Mouse (Mus musculus) monocyte, adult 5-6 weeks (primary cell): ENCODE measurements around the gene Mxd4. TPM values are rescaled to one million over a fixed set of nuclear protein-coding genes. Genes with fewer than 3 reads are reported as not detected.
A peak's percentile ranks its signal among the peaks of the same experiment; 100 is the strongest.

Experiments
- ATAC-seq: fragments of 153-309, 156-312 bp; replicated peaks from 2 replicates; pipeline ENCODE4 v1.8.0; 2017; ENCODE audit warnings: mild to moderate bottlenecking; ENCODE audit not compliant: low TSS enrichment, insufficient number of reproducible peaks, severe bottlenecking, poor library complexity, low FRiP score
- total RNA-seq: library from RNA; stranded (forward); fragments of 200-1000, 200-491, 200-594 nt; gene quantifications from 3 replicates; pipeline ENCODE4 v1.2.3, GENCODE M21; 2017

Mxd4 gene
- total RNA-seq, 1 experiment from 2014 or later, result 43.8 TPM

DNA sequence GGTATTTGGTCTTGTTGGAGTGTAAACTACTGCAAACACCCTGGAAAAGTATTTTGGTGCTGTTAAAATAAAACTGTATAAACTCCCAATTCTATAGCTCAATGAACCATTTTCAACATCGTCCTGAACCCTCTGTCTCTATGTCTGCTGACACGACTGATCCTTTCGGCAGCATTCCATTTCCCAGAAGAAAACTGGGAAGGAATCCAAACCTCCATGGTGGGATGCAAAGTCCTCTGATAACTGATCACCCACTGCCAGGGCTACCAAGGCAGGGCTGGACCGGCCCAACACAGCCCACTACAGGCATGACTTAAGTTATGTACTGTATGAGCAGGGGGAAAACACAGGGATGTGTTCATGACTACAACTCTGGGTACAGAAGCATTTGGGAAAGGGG lies 14.5 kb upstream of the Mxd4 start:
- ATAC-seq, result no peak

DNA sequence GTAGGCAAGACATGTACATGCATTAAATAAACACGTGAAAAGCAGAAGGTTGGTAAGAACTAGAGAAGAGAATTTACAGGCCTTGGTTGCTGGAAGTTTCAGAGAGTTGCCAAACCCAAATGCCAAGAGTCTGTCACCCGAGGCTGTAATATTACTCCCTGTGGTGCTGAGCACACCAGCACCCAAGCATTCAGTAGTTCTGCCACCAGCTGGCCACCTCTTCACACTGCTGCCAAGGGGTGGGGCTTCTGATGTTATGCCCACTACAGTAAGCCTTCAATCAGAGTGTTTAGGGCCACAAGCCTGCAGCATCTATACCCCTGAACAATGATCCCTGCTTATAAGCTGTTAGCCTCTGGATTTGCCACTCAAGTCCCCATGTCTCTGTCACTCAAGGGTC lies 13.9 kb upstream of the Mxd4 start:
- no peak for ATAC-seq

DNA sequence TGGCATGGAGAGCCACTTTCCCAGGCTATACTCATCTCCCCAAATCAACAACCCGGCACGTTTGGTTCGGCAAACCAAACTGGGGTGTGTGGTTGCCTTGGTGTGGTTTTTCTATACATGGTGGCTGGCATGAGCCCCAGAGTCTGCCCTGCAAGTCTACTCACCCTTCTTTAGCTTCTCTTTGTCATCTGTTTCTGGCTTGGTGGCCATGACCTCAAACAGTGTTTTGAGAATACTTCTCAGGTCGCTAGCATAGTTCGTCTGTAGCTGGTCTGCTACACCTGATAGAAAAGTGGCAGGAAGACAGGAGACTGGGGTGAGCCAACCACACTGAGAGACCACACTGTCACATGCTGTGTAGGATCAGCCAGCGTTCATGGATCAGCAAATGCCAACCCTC lies 11.1 kb upstream of the Mxd4 start:
- no peak for ATAC-seq

DNA sequence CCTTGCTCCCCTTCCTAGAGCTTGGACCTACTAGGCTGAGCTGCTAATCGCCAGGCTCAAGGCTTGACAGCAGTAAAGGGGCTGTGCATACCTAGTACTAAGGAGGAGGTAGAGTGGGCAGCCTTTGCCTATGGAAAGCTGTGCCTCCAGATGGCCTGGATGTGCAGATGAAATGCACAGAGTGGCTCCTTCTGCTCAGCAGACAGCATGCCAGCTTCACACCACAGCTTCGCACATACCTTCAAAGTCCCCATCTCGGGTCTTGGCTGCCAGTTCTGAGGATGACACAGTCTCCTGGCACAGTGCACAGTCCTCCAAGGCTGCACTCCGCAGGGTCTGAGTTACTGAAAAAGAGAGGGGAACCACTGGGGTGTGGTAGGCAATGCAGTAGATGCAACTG lies 9.7 kb upstream of the Mxd4 start:
- no peak for ATAC-seq

DNA sequence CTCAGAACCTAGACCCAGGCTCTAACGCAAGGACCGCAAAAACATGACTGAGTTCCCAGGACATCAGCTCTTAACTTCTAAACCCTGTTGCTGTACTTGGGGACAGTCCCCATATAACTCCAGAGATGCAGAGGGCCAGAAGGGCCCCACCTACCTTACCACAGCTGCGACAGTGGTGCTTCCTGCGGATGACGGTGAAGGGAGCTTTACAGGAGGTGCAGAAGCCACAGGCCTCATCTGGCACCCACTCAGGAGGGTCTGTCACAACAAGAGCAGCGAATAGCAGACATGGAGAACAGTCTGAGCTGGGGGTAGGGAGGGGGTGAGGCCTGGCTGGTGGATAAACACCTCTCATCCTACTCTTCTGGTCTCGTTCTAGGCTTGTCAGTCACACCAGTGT lies 8.9 kb upstream of the Mxd4 start:
- ATAC-seq, result peak; percentile 65

DNA sequence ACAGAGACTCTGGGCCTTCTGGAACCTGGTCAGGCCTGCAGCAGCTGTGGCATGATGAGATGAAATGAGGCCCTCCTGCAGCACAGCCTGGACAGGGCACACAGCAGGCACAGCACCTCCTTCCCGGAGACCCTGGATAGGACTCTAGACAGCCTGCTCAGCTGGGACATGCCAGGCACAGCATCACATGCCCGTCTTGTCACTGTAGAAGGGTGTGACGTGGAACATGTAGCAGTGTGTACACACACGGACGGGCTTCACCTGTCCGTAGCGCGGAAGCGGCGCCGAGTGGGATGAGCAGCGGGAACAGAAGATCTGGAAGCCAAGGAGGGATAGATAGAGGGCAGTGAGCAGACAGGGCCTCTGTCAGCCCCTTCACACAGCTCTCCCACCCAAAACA lies 8.3 kb upstream of the Mxd4 start:
- ATAC-seq, result no peak

DNA sequence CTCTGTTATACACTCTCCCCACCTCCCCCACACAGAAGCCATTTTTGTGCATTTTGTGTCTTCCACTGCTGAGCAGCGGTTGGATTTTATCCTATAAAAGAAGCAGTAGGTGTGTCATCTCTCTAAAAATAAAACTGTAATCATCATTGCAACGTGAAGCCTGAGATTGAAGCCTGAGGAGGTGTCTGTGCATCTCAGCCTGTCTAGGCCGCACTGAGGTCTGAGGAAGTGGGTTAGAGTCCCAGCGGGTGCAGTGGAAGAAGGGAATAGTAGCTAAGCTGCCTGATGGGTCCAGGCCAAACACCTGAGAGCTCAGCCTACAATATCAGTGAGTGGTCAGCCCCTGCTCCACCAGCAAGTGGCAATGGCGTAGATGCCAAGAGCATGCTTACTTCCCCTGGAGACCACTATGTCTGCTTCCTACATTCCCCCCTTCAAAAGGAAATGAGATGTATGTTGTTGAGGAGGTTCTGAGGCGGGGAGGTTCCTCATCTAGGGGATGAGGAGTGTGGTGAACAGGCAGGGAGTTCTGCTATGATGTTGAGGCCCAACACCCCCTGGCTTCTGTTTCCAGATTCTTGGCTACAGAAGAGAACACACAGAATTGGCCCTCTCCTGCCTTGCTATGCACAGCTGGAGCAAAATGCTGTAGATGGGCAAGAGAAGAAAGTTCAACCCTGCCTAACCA lies 7.6 kb upstream of the Mxd4 start:
- ATAC-seq, result no peak

DNA sequence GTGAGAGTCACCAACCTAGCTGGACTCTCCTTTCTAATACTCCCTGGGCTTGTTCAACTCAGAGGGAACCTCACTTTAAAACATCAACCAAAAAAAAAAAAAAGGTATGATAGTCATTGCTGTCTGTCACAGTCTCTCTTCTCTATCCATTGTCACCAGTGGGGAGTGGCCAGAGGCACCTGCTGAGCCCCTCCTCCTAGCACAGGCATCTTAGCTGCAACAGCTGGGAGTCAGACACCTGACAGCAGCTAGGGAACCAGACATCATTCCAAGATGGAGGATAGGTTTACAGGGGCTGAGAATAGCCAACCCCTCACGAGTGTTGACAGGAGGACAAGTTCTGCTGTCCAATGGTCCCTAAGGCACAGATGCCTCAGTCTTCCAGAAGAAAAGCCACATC lies 6.9 kb upstream of the Mxd4 start:
- no peak for ATAC-seq

DNA sequence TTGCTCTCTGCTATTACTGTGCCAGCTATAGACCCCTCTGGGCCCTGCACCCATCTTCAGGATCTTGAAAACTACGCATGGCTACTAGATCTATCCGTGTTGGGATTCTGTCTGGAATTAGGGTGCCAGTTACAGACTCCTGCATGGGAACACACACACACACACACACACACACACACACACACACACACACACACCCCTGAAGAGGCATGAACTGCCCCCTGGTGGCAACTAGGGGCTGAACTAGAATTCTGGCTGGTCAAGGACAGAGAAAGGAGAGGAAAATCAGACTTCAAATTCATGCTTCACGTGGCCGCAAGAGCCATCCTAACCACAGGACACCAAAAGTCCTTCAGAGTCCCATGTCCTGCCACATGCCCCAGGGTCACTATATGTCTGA lies 4.3 kb upstream of the Mxd4 start:
- no peak for ATAC-seq

DNA sequence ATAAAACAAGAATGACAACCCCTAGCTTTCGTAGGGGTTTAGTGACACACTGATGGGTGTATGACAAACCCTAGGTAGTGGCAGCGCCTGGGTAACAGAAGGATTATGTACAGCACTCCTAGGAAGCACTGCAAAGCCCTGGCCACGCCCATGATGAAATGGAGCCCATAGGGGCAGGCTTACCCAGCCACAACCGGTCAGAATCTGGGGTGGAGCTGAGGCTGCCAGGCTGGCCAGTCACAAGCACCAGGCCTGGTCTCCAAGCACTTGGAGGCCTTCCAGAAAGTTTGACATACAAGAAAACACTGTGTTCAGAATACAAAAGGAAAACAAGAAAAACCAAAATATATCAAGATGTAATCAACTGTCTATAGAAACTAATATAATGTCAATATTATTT lies 3.5 kb upstream of the Mxd4 start:
- ATAC-seq, result no peak

DNA sequence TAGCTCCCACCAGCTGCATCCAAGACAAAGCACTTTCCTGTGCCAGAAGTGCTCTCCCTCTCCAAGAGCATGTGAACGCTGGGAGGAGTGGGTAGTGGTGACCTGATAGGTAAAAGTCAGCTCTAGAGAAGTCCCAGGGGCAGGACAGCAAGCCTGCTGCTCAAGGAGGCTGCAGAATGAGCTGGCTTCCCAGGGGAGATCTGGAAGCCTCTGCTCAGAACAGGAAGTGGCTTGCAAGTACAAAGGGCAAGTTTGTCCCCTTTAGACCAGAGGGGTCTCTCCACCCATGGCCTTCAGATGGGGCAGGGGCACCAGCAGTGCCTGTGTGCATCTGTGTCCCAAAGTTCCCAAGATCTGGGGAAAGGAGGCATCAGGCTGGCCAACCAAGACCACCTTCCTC lies 2.0 kb upstream of the Mxd4 start:
- no peak for ATAC-seq

DNA sequence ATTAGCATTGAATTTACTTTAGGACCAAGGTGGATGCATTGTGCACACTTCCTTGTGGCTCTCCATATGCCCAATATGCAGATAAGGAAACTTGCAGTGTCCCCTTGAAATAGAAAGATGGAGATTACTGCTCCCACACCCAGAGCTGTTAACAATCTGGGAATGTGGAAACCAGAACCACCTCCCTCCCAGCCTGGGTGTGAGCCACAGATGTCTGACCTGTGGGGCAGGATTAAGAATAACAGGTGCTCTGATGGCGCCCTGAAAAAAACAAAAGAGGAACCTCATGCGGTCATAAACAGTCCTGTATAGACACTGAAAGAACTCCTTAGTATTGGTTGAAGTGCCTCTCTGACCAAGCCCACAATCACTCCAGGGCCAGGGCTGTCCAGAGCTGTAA lies 1.3 kb upstream of the Mxd4 start:
- ATAC-seq, result no peak

DNA sequence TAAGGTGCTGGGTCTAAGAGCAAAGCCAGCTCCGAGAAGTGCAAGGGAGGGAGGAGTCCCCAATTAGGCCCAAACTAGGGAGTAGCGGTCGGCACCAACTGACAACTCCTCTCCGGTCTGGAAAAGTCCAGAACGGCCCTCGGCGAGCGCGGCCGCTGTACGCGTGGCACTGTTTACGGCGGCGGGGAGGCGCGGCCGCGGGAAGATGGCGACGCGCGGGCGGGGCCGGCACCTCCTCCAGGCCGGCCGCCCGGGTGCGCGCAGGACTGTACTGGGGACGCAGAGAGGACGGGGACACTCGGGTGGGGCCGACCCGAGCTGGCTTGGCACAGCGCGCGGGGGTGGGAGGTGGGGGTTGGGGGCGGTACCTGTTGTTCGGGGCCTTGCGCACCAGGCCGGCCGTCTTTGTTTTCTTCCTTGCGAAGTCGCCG lies 544 bp downstream of the Mxd4 start:
- ATAC-seq, result no peak

DNA sequence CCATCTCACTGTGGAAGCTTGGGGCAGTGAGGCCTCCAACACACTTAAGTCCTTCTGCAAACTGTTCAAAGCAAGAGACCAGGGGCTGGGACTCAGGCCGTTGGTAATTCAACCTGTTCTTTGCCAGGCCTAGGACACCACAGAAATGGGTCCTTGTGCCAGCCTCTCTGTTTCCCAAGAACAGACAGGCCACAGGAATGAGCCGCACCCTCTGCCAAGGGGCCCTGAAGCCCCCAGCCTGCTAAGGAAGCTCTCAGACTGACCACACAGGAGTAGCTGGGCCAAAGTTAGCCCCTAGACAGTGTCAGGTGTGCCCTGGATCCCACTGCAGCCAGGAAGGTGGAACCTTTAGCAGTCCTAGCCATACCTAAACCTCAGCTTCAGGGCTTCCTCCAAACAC lies 1.1 kb downstream of the Mxd4 start:
- ATAC-seq, result no peak

DNA sequence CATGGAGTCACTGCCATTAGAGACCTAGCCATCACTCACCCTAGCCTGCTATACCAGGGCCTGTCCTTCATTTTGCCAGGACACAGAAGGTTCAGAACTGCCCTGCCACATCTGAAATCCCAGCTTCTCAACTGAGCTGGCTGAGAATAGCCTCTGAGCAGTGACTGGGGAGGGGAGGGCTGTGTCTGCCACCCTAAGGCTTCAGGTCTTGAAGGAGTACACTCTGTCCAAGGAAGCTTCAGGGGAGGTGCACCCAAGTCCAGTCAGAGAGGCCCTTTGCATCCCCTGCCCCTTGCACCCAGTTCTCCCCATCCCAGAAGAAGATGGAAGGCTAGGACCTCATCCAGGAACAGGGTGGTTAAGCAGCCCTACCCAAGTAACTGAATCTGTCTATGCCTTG lies 1.7 kb downstream of the Mxd4 start:
- no peak for ATAC-seq

DNA sequence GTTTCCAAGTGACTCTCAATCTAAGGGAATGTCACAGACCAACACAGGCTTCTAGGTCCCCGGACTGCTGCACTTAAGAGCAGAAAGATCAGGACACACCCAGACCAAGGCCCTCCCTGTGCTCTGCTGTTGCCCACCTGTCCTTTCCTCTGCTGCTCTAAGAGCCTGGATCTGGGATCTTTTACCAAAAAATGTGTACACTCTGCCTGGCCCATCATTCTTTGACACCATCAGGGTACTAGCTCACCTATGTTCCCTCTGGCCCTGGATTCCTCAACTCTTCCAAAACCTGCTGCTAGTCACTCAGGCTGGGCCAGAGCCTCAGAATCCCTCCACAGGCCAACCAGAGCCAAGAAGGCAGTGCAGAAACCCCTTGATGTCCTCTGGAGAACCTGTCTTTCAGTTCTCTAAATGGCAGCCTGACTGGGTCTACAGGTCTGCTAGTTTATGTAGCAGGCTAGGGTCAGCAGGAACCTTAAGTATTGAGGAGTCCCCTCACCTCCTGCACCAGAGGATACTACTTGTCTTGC lies 2.4 kb downstream of the Mxd4 start:
- ATAC-seq, result no peak

DNA sequence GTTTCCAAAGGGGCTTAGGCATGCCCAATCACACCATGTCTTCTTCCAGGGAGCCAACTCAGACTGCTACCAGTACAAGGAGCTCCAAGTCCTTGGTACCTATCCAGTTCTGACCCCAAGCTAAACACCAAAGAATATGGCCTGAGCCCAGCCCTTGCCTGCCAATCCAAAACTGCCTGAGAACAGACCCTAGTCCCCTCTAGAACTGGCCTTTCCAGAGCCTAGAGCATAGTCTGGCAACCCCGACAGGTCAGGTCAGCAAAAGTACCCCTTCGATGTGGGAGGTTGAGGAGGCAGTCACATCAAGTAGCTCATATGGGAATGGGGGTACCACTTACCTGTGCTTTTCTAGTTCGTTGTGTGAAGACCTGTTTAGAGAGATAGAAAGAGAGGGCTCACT lies 3.5 kb downstream of the Mxd4 start:
- no peak for ATAC-seq

DNA sequence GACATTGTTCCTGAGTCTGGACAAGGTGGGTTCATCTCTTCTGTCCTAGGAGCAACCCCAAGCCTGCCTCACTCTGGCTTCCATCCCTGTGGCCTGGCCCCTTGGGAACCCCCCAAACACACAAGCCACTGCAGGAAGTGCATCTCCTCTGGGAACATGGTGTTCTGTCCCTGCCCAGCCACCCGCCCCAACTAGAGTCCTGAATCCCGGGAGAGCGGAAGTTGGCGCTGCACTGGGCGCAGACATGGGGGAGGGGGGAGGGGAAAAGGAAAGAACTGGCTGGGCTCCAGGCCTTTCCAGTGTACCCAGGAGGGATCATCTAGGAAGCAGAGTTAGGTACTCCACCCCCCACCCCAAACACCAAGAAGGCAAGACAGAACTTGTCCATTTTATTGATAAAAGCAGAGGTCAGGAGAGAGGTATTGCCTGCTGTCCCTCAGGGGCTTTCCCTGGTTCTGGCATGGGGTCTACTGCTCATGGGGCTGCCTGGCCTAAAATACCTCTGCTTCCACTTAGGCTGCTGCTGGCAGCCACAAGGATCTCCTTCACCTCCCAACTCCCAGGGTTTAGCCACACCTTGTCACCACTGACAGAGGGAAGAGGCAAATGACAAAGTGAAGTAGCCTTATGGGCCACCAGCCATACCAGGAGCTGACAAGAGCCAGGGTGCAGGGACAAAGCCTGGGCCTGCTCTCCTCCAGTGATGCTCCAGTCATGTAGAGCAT lies 4.2 kb downstream of the Mxd4 start:
- no peak for ATAC-seq

DNA sequence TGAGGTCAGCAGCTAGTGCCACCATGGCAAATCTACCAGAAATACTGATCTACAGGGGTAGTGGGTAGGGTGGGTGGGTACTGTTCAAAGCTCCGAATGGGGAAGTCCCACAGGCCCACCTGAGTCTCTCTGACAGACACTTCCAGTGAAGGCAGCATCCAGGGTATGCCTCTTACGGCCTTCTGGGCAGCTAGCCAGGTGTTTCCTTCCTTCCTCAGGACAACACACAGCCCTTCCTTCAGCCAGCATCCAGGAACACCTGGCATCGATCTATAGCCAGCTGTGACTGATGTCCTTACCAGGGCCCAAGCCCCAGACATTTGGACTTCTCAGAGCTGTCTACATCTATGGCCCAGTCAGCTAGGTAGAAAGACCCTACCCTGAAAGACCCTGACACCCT lies 5.0 kb downstream of the Mxd4 start:
- no peak for ATAC-seq

DNA sequence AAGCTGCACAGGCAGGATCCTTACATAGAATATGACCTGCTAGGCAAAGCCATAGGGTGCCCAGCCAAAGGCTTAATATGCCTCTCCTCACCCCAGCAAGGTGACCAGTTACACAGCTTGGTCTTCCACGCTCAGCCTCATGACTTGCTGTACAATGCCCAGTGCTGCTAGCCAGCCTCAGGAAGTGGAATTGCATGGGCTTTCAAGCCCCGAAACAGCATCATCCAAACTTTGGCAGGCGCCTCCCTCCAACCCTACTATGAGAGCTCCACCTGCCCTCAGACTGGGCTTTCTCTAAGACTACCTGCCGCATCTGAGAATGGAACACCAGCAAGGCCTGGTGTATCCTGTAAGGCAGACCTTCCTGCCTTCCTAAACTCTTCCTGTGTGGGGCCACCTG lies 9.7 kb downstream of the Mxd4 start:
- no peak for ATAC-seq
